Comparison of ENCODE assay signal across 19 mouse cellular contexts in the genomic region with DNA sequence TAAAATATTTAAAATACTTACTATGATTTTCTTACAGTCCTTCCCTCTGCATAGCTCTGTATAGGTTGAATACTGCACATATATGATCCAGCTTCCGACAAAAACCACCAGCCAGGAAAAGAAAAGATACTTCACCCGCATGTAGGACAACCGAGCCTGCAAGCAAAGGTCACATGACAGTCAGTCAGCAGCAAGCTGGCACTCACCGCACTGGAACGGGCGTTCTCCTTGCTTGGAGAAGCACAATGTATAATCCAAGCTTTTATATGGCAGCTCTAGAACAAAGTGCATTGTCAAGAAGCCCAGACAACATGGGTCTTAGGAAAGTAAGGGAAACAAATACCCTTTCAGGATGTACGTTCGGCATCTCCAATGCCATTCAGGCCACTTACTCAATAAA. TPM values are rescaled to one million over a fixed set of nuclear protein-coding genes. Genes with fewer than 3 reads are reported as not detected.
DNase-seq lines count a peak whose midpoint lies in the region; ATAC-seq lines count a peak whose summit lies in the region.
"Had no signal": no experiment of that assay in that cellular context is flagged by ENCODE, and none has a peak within 500 bp of the region (broad histone marks: within the 10 kb centered on the region; RNA-seq: fewer than 3 reads in every experiment).

No protein-coding gene starts in this region.

- no peaks in the 10 kb centered on the region for H3K36me3 ChIP-seq in kidney, embryonic 14.5 days (ENCODE audit: control insufficient read depth, insufficient read depth, low read length)
- H3K36me3 ChIP-seq: forebrain, embryonic 10.5 days; hindbrain, embryonic 13.5 days; intestine, embryonic 15.5 days; midbrain, embryonic 13.5 days; neural tube, embryonic 12.5 days had no signal

- DNase-seq in heart, adult 18-20 months, result peak; percentile 35 to 53
- no peak for DNase-seq in heart, postnatal 4 days
- peak; percentile 45 for DNase-seq in kidney, adult 9 months
- DNase-seq in cerebellum, postnatal 14 days, result peak; percentile 55 to 64
- no peak for DNase-seq in layer of hippocampus, adult 11-12 months (ENCODE audit: low spot score)
- DNase-seq in thymus, postnatal 4 days, result no peak
- DNase-seq: adrenal gland, adult 2 months; forebrain, postnatal 0 days; left cerebral cortex, postnatal 4 days; liver; right cerebral cortex, postnatal 4 days; thymus, adult 2 months had no signal

- H3K9me3 ChIP-seq in kidney, embryonic 14.5 days (ENCODE audit: control insufficient read depth, low read length), result no peaks in the 10 kb centered on the region
- H3K9me3 ChIP-seq: forebrain, embryonic 10.5 days; hindbrain, embryonic 13.5 days; intestine, embryonic 15.5 days; midbrain, embryonic 13.5 days; neural tube, embryonic 12.5 days had no signal

- no peaks in the 10 kb centered on the region for H3K4me1 ChIP-seq in kidney, embryonic 14.5 days (ENCODE audit: control insufficient read depth, insufficient read depth, low read length)
- H3K4me1 ChIP-seq: forebrain, embryonic 10.5 days; hindbrain, embryonic 13.5 days; intestine, embryonic 15.5 days; neural tube, embryonic 12.5 days had no signal

- WGBS in kidney, embryonic 14.5 days, result 84% methylated on average over 8 of the region's 8 CpGs

- H3K27me3 ChIP-seq in kidney, embryonic 14.5 days (ENCODE audit: control insufficient read depth, insufficient read depth, low read length), result no peaks in the 10 kb centered on the region
- H3K27me3 ChIP-seq: hindbrain, embryonic 13.5 days; intestine, embryonic 15.5 days; midbrain, embryonic 13.5 days; neural tube, embryonic 12.5 days had no signal

- no peak overlapping the region for H3K4me2 ChIP-seq in kidney, embryonic 14.5 days (replicated peaks; ENCODE audit: low read depth, low read length)
- H3K4me2 ChIP-seq: hindbrain, embryonic 13.5 days; intestine, embryonic 15.5 days; midbrain, embryonic 13.5 days; neural tube, embryonic 12.5 days had no signal

- no peak overlapping the region for H3K4me3 ChIP-seq in kidney, embryonic 14.5 days (ENCODE audit: low read length)
- H3K4me3 ChIP-seq: forebrain, embryonic 10.5 days; hindbrain, embryonic 13.5 days; intestine, embryonic 15.5 days; midbrain, embryonic 13.5 days; neural tube, embryonic 12.5 days had no signal

- H3K9ac ChIP-seq in kidney, embryonic 14.5 days (ENCODE audit: low read depth, low read length), result no peak overlapping the region
- H3K9ac ChIP-seq: forebrain, postnatal 0 days; hindbrain, embryonic 13.5 days; intestine, embryonic 15.5 days; midbrain, embryonic 13.5 days; neural tube, embryonic 12.5 days had no signal

- no peak for ATAC-seq in kidney, embryonic 14.5 days (ENCODE audit: low FRiP score, low TSS enrichment)
- ATAC-seq: forebrain, postnatal 0 days; intestine, embryonic 15.5 days; lung, postnatal 0 days; midbrain, embryonic 13.5 days had no signal

- no peak overlapping the region for H3K27ac ChIP-seq in kidney, embryonic 14.5 days (ENCODE audit: low read depth, low read length)
- H3K27ac ChIP-seq: forebrain, embryonic 10.5 days; hindbrain, embryonic 13.5 days; intestine, embryonic 15.5 days; midbrain, embryonic 13.5 days; neural tube, embryonic 12.5 days had no signal

RNA-seq across cellular contexts. Expression of gene Rpl5, which starts 24.3 kb away (rescaled TPM):
- 10 to 100 TPM; 28.2 to 32.2 TPM for total RNA-seq in heart, adult 18-20 months (2021)
- total RNA-seq in heart, postnatal 4 days (2021), result 10 to 100 TPM; 65.4 to 65.5 TPM
- 85.7 and 92.5 TPM in 2 replicates for polyA plus RNA-seq in kidney, embryonic 14.5 days (2014; fragmentation: Nextera tagmentation; extraction: Ambion mirVana)

RNA-seq across cellular contexts. Expression of gene Evi5, which starts 49.7 kb away (rescaled TPM):
- total RNA-seq in heart, adult 18-20 months (2021), result 10 to 100 TPM; 18.4 to 18.9 TPM
- total RNA-seq in heart, postnatal 4 days (2021), result 10 to 100 TPM; 42.9 to 48.2 TPM
- 65.6 and 74.6 TPM in 2 replicates for polyA plus RNA-seq in kidney, embryonic 14.5 days (2014; fragmentation: Nextera tagmentation; extraction: Ambion mirVana)

Comparison
In these comparisons a context has a peak if more than half of its experiments do, and no peak if none do; other contexts are left out.
1. DNase-seq: peak in heart, adult 18-20 months (2 of 2), kidney, adult 9 months (single experiment) and cerebellum, postnatal 14 days (2 of 2); none in heart, postnatal 4 days (single experiment), layer of hippocampus, adult 11-12 months (single experiment) and thymus, postnatal 4 days (single experiment).